Mouse (Mus musculus) adrenal gland, postnatal 14 days (tissue): ENCODE data around the gene Nars2. TPM values are rescaled to one million over a fixed set of nuclear protein-coding genes. Genes with fewer than 3 reads are reported as not detected.

ENCODE experiments used
- DNase-seq: peaks from one replicate; pipeline ENCODE4 v3.0.0; 2021; ENCODE audit warnings: mixed read lengths
- total RNA-seq: library from RNA; stranded (reverse); gene quantifications from 2 replicates; pipeline ENCODE4 v1.2.3, GENCODE M21; 2021

Nars2 gene
- total RNA-seq, 1 experiment from 2014 or later = 19.3 TPM

DNA sequence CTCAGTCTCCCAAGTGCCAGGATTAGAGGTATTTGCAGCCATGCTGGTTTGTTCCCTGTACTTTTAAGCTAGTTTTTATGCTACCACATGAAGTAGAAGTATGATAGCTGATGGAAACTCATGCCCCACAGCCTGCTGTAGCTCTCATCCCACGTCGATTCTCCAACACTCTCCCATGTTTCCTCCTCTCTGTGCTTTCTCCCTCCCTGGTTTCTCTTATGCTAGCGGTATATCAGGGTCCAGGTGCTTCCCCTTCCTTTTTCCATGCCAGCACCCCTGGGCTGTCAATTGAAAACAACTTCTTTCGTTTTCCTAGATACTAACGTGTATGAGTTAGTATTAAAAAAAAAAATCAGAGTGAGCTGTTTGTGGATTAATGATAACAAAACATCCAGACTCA, 120.8 kb downstream of the Nars2 start:
- DNase-seq = no peak

- peak; percentile 16 for DNase-seq
Measured at GRCm38 (mm10) chr7:97074974-97075373, 123.7 kb downstream of the Nars2 start.

DNA sequence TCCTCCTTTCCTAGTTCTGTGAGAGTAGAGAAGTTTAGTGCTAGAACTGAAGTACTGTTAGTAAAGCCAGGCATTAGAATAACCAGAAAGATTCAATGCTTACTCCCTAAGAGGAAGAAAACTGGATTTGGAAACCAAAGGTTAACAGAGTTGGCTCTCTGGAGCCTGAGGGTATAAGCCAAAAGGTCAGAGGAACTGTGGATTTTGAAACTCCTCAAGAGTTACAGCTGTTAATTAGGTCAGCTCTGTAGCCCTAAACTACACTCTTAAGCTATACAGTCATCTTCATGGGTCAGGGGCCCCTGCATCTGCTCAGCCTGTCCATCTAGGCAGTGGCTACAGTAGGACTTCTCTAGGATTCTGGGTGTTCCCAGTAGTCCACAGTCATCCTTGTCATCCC, 125.7 kb downstream of the Nars2 start:
- no peak for DNase-seq

GRCm38 (mm10) chr7:97078685-97079084, 127.4 kb downstream of the Nars2 start:
- DNase-seq = no peak

DNA sequence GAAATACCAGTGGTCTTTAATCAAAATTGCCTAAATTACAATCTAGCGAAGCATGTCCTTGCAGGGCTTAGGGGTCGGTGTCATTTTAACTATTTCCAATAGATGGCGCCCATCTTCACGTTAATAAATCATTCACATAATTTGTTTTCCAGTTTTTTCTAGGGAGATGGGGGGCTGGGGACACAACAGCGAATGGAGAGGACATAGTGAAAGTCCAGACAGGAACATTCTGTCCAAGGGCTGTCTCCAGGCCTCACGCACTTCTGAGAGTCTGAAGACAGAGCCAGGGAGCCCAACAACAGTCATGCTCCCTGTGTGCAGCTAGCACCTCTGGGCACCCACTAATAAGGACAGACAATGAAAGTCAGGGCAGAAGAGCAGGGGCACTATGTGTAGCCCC, 127.8 kb downstream of the Nars2 start:
- DNase-seq = peak; percentile 50

DNA sequence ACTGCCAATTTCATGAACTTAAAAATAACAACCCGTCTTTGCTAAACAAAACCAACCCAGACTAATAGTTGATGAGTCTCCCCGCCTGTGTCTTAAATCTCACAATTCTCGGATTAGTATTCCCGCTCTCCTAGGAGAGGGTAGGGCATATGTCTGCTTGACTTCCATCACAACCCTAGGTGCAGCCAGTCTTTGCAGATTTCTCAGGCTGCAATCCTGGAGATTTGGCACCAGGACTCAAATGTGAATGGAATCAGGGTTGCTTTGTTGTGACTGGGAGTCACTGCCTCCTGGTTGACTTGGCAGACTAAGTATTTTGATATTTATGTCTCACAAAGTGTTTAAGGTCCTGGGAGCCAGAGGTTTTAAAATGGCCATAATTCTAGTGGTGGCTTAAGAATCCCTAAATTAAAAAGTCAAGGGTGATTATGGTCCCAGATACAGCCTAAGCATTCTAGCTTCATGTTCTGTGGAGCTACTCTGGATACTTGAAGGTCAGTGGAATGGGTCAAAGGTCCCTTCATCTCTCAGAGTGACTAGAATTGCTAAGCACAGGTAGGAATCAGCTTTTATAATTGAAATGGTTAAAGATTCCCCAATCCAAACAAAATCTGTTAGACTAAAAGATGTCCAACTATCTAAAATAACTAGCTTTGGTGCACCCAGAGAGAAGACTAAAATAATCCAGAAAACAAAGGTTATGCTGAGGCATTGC, 128.5 kb downstream of the Nars2 start:
- DNase-seq = no peak

DNA sequence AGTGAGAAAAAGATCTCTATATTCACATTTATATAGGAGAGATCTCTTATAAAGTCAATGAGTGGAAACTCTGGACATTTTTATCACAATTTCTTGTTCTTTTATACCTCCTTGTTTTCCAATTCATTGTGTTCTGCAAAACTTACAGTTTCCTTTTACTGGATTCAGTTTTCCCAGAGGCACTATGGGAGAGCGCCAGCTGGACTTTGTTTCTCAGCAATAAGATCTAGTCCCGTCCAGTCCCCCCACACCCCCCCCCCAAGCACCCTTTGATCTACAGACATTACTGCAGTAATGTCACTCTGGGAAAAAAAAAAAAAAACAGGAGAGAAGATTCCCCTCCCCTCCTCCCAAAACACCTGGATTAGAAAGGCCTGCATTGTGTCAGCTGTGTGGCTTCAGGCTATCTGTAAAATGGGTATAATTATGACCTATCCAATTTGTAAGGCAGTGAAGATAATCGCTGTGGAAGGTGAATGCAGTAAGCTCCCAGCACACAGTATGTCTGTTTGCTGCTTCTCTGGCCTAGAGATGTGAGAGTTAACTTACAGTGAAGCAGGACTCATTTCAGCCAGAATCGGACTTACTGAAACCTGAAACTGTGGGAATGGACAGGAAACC, 129.4 kb downstream of the Nars2 start:
- no peak for DNase-seq

- DNase-seq = peak; percentile 88
Measured at GRCm38 (mm10) chr7:97081242-97081958, 130.1 kb downstream of the Nars2 start, which contains the start of gene Gab2. Gene Gab2 (plus strand): TSS chr7:97081586.

DNA sequence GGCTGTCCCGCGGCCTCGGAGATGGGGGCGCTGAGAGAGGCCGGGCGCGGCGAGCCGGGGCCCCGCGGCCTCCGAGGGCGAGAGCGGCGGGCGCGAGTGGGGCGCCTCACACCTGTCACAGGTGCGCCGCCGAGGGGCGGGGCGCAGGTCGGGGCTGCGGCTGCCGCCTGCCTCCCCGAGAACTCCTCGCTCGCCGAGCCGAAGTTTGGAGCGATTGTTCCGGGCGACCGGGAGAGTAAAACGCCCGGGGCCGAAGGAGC, 130.6 kb downstream of the Nars2 start:
- DNase-seq = no peak

DNA sequence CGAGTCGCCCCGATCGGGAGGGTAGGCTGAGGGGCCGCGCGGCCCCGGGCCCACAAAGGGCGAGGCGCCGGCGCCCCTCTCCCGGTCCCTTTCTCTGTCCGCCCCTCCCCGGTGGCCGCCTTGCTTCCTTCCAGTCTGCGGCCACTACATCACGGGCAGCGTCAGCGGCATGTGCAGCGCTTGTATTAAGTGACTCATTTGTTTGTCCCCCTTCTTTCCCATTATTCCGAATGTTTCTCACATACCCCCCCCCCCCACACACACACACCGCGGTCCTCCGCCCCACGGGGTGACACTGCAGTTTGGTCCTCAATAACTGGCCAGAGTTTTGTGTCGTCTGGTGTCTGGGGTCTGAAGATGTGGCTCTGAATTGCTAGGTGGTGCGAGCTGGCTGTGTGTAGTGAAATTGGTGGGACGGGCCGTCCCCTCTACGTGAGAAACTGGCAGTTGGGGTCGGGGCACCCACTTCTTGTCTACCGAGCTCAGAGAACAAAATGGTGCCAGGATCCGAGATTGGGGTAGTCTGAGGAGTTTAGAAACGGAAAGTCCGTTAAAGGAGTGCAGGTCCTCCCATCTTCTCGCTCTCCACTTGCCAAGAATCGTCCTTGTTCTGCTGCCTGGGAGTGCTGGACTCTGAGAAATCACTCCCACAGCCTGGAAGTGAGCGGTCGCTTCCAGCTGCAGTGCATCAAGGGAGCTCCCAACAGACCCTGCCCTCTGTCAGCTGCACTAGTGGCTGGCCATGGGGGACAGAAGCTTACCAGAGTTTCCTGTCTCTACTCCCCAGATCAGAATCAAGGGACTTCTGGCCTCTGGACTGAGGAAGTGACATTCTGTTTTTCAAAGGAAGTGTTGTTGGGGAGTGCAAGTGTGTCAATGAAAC, 131.2 kb downstream of the Nars2 start:
- DNase-seq = peak; percentile 72

DNA sequence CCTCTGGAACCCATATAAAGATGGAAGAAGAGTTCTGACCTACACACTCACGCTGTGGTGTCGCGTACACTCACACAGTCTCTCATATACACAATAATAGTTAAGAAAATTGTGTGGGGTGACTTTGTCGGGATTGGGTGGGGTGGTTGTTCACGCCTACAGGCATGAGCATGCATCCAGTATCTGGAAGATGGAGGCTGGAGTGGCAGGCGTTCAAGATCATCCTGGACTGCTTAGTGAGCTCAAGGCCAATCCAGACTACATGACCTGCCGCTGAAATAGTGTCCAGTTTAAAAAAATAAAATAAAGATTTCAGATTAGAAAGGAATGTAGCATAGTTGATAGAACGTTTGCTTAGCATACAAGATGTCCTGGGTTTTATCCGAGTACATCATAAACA, 132.3 kb downstream of the Nars2 start:
- no peak for DNase-seq

DNA sequence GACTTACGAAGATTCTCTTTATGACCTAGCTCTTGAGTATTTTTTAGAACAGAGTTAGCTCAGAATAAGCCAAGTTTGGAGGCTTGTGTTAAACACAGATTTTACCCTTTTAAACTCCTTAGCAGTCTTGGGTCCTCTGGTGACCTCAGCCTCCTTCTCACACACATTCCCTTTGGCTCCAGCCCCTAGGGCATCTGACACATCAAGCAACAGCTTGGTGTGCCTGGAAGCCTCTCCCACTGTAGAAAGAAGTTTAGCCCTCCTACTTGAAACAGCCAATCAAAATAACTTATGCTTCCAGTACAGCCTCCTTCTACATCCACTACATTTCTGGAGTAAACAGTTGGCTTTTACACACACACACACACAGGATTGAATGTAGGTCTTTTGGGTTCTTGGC, 132.9 kb downstream of the Nars2 start:
- peak; percentile 33 for DNase-seq

GRCm38 (mm10) chr7:97085291-97085690, 134.0 kb downstream of the Nars2 start:
- no peak for DNase-seq

- DNase-seq = no peak
Measured at GRCm38 (mm10) chr7:97094241-97094640, 142.9 kb downstream of the Nars2 start.

DNA sequence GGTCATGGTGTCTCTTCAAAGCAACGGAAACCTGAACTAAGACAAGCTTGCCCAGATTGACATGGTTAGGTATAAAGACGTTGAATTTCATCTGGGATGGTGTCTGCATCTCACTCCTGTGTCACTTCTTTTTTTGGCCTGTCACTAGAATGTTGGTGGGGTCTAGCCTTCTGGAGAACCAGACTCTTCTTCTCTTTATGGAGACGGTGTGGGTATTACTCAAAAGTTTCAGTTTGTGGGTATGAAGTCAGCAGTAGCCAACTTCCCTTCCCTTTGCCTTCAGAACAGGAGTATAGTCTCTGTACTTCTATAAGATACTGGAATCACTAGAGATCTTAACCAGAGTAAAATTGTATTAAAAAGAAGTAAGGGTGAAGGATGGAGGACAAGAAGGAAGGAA, 156.8 kb downstream of the Nars2 start:
- no peak for DNase-seq

Other genes starting within 250 kb of the Nars2 start
- 16.1 and 20.7 TPM in 2 replicates for gene Gab2, start 130.1 kb downstream of the Nars2 start, total RNA-seq